Mouse (Mus musculus) cerebellum, postnatal 4 days (tissue): ENCODE measurements around the gene Tgif1.

Source experiments
- DNase-seq, 2 experiments: peaks; one replicate each; pipeline ENCODE4 v3.0.0; 2022; ENCODE audit warnings: low spot score in 2 of 2, mixed read lengths in 1 of 2

The Tgif1 gene

DNA sequence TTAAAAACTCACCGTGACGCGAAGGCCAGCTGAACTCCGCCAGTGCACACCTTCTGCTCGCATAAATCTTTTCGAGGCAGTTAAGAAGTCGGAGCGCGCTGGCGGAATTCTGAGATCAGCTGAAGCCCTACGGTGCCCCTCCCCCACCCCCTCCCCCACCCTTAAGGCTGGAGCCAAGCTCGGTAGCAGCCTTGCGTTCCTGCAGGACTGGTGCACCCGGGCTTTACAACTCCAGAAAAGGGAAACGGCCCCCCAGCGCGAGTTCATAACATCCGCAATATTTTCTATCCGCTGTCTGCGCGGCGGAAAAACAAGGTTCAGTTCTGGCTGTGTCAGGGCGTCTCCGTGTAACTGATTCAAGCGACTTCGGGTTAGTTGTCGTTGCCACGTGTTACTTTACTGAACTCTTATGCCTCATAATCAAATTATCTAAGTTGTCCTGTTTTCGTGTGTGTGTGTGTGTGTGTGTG is at the start of gene Tgif1:
Tgif1 (minus strand) TSS at position 111 of the 470 bp plus-strand sequence.
- peak in 1 of 2 experiments; percentile 36 for DNase-seq

- no peak for DNase-seq
Measured at GRCm38 (mm10) chr17:70900660-70901059, 47.3 kb upstream of the Tgif1 start.

- DNase-seq = no peak
Measured at GRCm38 (mm10) chr17:70899642-70900041, 46.3 kb upstream of the Tgif1 start.

DNA sequence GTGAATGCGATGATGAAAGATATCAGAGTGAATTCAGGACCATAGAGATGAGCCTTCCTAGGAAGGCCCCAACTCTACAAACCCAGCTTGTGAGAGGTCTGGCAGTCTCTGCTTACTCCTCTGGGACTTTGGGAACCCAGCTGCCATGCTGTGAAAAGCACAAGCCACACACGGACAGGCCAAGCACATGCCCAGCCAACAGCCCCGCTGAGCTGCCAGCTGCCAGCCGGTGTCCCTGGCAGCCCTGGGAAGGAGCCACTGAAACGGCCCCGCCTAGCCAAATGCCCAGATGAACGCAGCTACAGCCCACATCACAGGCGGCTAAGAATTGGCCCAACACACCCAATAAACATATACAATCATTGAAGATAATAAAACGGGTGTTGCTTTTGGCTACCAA is 41.5 kb upstream of the Tgif1 start:
- peak; percentile 32 to 82 for DNase-seq

GRCm38 (mm10) chr17:70893151-70893550 is 39.8 kb upstream of the Tgif1 start:
- no peak for DNase-seq

GRCm38 (mm10) chr17:70892288-70893096 is 39.1 kb upstream of the Tgif1 start:
- no peak for DNase-seq

DNA sequence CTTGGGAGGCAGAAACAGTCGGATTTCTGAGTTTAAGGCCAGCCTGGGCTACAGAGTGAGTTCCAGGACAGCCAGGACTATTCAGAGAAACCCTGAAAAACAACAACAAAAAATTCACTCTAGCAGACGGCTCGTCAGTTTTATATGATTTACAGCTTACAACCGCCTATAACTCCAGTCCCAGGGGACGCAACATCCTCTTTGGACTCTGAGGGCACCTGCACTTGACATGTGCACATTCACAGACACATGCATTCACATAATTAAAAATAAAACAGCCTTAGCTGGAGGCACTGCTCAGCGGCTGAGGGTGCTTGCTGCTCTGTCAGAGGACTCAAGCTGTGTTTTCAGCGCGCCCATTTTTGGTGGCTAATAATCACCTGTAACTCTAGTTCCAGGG is 37.2 kb upstream of the Tgif1 start:
- no peak for DNase-seq

DNA sequence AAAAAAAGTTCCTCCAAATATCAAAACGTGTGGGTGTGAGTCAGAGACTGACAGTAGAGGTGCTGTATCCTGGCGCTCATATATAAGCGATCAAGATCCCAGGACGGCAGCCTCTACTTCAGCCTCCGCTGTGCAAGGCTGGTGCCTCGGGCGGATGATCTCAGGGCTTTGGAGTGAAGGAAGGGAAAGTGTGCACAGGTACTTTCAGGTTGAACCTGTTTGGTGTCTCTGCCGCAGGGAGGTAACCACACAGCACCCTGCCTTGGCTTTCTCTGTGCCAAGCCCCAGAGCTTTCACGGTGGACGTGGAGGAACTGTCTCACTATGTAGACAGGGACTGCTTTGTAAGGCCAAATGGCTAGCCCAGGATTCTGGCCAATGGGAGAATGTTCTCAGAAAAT is 35.3 kb upstream of the Tgif1 start:
- DNase-seq = no peak

- DNase-seq = no peak
Measured at GRCm38 (mm10) chr17:70887848-70888247, 34.5 kb upstream of the Tgif1 start.

GRCm38 (mm10) chr17:70886641-70887391 is 33.5 kb upstream of the Tgif1 start:
- no peak for DNase-seq

DNA sequence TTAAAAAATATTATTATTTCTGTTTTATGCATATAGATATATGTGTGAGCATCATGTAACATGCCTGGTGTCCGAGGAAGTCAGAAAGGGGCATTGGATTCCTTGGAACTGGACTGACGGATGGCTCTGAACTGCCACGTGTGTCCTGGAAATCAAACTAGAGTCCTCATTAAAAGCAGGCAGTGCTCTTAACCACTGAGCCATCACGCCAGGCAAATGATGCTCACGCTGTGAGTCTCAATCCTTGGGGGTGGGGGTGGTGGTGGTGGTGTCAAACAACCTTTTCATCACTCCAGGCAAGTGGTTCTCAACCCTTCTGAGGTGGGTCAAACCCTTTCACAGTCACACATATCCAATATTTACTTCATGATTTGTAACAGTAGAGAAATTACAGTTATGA is 32.5 kb upstream of the Tgif1 start:
- no peak for DNase-seq

- no peak for DNase-seq
Measured at GRCm38 (mm10) chr17:70881934-70882333, 28.6 kb upstream of the Tgif1 start.

DNA sequence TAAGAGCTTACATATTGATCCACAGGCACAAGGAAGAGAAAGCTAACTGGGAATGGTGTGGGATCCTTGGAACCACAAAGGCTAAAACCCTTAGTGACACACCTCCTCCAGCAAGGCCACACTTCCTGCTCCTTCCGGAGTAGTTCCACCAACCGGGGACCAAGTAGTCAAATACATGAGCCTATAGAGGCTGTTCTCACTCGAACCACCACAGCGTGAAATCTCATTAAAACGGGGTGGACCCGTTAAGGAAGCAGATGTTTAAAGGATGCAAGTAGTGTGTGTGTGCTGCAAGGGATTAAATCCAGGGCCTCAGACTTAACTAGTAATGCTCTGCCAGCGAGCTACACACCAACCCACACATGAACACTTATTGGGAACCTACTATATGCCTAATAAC is 27.8 kb upstream of the Tgif1 start:
- no peak for DNase-seq

DNA sequence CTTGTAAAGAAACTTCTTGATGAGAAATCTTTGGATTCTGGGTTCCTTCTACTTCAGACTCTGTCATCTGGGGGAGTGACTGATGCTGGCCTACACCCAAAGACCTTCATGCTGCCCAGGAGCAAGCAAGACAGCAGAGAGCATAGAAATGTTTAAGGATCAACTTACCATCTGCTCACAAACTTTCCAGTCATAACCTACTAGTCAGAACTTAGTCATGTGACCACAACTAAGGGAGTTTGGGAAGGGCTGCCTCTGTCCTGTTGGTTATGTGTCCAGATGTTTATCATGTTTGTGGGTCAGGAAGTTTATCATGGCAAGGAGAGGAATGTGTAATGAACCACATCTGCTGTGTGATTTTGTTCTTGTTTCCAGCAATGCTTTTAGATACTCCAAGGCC is 24.9 kb upstream of the Tgif1 start:
- no peak for DNase-seq

DNA sequence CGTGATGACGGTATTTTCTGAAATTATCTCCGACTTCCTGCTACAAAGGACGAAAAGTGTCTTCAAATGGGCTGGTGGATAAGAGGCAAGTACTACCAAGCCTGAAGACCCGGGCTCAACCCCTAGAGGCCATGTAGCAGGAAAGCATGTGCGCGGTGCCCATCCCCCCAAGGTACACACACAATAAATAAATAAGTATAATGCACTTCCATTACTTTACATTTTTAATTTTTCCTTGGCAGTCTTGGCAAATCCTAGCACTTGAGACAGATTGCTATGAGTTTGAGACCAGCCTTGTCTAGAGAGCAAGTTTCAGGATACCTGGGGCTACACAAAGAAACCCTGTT is 20.4 kb upstream of the Tgif1 start:
- no peak for DNase-seq

DNA sequence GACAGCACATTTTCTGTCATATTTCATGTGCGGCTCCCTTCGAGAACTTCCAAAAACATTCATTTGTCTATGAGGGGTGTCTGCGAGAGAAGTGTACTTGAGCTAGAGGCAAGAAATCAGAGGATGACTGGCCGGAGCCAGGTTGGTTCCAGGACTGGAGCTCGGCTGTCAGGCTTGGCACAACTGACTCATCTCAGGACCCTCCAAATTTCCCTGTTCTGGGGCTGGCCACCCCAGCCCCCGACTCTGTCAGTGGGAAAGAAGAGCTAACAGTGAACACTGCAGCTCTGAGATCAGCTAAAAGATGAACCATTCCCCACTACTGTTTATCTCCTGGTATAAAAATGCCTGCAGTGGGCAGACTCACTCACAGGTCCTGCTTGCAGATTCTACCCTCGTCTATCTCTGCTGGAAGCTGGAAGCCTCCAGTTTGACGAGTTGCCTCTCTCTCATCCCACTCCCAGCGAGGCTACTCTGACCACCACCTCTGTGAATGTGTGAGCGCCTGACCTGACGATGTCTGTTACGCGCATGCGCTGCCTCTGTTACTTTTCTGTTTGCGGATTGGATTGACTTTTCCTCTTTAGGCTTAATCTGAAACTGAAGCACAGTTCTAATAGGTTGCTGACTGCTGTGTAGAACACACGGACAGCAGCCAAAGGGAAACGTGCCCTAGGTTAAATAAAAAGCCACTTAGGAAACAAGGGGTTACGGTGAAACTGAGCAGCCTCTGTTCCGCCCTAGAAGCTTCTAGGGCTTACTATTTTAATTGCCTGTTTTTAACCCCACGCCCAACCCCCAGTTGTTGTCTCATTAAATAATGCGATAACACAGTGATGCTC is 19.8 kb upstream of the Tgif1 start:
- peak in 1 of 2 experiments; percentile 17 for DNase-seq

GRCm38 (mm10) chr17:70872094-70872929 is 19.0 kb upstream of the Tgif1 start:
- peak in 1 of 2 experiments; percentile 53 for DNase-seq

GRCm38 (mm10) chr17:70871676-70872075 is 18.3 kb upstream of the Tgif1 start:
- no peak for DNase-seq

DNA sequence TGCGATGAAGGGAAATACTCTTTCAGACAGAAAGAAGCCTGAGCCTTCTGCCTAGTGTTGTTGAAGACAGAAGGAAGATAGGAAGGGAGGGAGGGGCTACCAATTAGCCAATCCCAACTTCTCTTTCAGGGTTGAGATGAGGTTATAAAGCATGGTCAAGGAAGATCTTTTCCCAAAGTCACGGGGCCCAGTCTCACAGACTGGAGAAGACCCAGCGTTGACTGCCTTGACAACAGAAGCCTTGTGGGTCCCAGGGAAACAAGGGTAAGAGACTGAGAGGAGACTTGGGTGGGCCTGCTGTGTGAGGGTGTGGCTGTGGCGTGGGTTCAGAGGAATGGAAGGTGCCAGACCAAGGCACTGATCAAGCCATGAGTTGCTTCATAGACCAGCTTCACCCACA is 17.2 kb upstream of the Tgif1 start:
- no peak for DNase-seq

GRCm38 (mm10) chr17:70868577-70869229 is 15.4 kb upstream of the Tgif1 start:
- no peak for DNase-seq
